Mouse (Mus musculus) layer of hippocampus, adult 11-12 months (tissue): ENCODE data around the gene 4930442H23Rik.
A peak's percentile ranks its signal among the peaks of the same experiment; 100 is the strongest.
"Not testable (repeated sequence)": the region's sequence is repeated elsewhere in the genome, so short reads cannot be mapped to it uniquely, and the experiment has no call there.

ENCODE experiments used
- DNase-seq: peaks from one replicate; pipeline ENCODE4 v3.0.0; 2022; ENCODE audit warnings: low spot score

Gene 4930442H23Rik

GRCm38 (mm10) chr10:81197305-81197704 lies 13.7 kb upstream of the 4930442H23Rik start:
- DNase-seq = no peak

- DNase-seq = no peak
Observed at GRCm38 (mm10) chr10:81196470-81197065, 12.9 kb upstream of the 4930442H23Rik start.

- no peak for DNase-seq
Observed at GRCm38 (mm10) chr10:81195300-81195699, 11.7 kb upstream of the 4930442H23Rik start.

DNA sequence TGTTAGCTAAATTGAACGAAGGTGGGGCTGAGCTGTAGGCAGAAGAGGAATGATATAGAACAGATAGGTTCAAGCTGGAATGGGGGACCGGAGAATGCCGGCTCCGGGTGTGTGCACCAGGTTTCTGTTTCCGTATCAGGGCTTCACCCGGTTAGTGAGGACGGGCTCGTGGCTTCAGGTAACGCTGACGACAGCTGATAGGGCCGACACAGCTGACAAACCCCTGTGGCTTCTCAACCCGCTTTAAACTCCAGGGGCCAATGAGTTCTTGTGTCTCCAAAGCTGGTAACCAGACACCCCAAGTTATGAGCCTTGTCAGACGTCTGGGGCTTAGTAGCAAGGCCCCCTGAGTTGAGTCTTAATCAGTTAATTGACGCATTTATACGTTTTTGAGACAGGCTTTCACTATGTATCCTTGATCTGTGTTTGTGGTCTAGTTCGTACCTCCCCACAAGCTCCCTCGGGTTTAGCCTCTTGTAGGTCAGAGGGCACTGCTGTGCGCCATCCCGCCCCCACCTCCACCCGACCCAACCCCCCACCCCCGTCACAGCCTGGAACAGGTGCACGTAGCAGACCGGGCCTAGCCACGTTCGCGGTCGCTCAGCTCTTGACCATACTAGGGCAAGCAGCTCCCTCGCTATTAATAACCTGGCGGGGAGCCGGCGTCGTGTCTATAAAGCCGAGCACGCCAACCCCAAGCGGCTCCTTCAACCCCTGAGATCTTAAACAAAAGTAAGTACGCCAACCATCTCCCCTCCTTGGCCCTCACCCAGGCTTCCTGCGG lies 10.5 kb upstream of the 4930442H23Rik start:
- DNase-seq = no peak

DNA sequence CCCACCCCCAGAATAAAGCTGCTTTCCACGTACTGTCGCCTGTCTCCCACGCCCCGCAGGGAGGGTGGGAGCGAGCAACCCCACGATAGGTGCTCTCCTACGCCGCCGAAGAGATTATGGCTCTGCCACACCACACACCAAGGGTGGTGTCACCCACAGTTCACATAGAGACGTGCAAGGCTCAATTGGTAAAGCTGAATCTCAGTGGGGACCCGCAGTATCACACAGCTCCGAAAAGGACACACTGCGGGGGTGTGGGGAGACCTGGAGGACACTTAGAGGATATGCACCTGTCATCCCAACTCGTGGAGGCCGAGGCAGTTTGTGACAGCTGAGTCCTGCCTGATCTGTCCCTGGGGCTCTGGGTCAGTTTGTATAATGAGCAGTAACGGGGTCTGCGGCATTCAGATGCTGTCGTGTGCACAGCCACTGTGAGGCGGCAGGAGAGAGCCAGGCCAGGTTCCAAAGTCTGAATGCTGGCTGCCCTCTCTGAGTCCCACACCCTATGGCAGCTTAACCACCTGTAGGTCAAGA lies 9.4 kb upstream of the 4930442H23Rik start:
- no peak for DNase-seq

DNA sequence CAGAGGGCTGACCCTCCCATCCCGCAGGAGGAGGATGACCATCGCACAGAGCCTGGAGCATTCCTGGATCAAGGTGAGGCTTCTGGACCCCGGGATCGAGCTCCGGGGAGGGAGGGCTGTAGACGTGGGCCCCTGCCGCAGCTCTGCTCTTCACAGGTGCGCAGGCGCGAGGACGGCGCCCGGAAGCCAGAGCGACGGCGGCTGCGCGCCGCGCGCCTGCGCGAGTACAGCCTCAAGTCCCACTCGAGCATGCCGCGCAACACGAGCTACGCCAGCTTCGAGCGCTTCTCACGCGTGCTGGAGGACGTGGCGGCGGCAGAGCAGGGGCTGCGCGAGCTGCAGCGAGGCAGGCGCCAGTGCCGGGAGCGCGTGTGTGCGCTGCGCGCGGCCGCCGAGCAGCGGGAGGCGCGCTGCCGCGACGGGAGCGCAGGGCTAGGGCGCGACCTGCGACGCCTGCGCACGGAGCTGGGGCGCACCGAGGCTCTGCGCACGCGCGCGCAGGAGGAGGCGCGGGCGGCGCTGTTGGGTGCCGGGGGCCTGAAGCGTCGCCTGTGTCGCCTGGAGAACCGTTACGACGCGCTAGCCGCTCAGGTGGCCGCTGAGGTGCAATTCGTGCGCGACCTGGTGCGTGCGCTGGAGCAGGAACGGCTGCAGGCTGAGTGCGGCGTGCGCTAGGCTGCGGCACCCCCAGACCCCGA lies 8.8 kb upstream of the 4930442H23Rik start:
- peak; percentile 89 for DNase-seq

DNA sequence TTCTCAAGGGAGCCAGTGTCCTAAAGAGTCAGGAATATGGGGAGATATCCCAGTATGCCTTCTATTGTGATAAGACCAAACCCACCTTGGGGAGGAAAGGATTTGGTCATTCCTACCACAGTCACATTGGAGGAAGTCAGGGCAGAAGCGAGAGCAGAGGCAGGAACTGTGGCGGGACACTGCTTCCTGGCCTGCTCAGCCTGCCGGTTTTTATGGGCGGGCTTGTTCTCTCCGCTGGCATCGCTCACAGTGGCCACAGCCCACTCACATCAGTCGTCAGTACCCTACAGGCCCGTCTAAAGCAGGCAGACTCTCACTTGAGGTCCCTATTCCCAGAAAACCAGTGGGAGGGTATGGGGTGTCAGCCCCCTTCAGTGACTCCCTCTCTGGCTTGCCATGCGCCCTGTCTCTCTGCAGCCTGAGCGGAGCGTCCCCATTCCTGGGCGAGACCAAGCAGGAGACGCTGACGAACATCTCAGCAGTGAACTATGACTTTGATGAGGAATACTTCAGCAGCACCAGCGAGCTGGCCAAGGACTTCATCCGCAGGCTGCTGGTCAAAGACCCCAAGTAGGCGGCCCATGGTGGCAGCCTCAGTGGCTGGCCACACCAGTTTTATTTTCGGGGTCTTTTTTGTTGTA lies 7.8 kb upstream of the 4930442H23Rik start:
- DNase-seq = no peak

DNA sequence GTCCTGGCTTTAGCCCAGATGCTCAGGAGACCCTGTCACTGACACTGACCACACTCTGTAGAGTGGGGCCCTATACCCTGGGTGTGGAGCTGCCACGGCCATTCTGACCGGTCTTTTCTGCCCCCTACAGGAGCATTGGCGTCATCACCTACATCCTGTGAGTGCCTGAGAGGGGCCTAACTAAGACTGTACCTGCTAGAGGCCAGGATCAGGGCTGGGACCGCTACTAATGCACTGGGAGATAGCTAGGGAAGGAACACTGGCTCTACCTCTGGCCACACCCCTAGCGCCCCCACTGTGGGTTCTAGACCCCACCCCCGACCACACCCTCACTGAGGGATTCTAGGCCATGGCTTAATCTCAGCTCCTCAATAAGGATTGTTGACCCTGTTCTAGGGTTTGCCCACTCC lies 7.3 kb upstream of the 4930442H23Rik start:
- DNase-seq = no peak

- no peak for DNase-seq
Observed at GRCm38 (mm10) chr10:81190236-81190911, 6.7 kb upstream of the 4930442H23Rik start.

- DNase-seq = no peak
Observed at GRCm38 (mm10) chr10:81189821-81190220, 6.2 kb upstream of the 4930442H23Rik start.

DNA sequence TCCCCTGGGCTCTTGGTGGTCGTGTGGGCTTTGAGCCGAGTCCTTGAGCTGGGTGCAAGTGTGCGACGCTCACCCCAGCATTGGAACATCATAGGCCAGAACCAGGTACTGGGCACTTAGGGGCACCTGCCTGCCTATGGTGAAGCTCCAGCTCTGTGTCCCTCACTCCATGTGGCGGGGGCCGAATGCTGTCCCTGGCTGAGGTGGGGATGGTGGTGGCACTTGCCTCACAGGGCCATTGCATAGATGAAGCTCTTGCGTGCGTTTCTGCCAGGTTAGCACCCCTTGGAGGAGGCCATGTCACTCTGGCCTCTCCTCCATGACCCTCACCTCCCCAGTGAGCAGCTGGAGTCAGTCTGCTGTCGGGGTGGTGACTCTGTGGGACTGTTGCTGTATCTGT lies 3.5 kb upstream of the 4930442H23Rik start:
- DNase-seq = no peak

DNA sequence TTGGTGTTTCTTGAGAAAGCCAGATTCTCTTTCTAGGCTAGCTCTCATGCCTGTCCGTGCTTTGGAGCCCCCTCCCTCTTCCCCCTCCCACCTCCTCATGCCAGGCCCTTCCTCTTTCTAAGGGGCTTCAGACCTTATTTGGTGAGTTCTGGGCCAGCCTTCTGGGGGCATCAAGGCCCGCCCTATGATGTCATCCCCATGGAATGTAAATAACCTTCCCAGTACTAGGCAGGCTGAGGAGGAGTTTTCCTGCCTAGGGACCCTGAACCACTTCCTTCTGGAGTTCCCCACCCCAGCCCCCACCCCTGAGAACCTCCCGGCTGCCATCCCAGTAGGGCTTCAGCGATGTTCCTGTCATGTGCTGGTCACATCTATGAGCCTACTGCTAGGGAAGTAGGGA lies 1.1 kb upstream of the 4930442H23Rik start:
- no peak for DNase-seq

- DNase-seq = peak; percentile 98
Observed at GRCm38 (mm10) chr10:81182336-81183333, 1.0 kb downstream of the 4930442H23Rik start, which contains the start of gene Dapk3. Gene Dapk3, plus strand, starts transcription at chr10:81183005.

- not testable (repeated sequence) for DNase-seq
Observed at GRCm38 (mm10) chr10:81181860-81182259, 1.8 kb downstream of the 4930442H23Rik start.

- DNase-seq = no peak
Observed at GRCm38 (mm10) chr10:81180946-81181345, 2.7 kb downstream of the 4930442H23Rik start.

DNA sequence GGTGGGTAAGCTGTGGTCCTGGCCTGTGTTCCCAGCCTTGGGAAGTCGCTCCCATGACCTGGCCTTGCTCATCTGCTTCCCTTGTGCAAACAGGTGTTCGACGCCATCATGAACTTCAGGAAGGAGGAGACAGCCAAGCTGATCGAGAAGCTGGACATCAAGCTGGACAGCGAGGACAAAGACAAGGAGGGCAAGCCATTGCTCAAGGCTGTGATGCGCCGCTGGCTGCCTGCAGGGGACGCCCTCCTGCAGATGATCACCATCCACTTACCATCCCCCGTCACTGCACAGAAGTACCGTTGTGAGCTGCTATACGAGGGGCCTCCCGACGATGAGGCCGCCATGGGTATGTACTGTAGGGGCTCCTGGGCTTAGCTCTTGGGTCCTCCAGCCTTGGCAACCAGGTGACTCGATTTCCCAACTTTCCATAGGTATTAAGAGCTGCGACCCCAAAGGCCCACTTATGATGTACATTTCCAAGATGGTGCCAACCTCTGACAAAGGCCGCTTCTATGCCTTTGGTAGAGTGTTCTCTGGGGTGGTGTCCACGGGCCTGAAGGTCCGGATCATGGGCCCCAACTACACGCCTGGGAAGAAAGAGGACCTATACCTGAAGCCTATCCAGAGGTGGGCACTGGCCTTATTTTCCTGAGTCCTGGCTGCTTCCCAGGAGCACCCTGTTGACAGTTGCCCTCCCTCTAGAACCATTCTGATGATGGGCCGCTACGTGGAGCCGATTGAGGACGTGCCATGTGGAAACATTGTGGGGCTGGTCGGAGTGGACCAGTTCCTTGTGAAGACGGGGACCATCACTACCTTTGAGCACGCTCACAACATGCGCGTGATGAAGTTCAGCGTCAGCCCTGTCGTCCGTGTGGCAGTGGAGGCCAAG lies 4.0 kb downstream of the 4930442H23Rik start:
- no peak for DNase-seq

GRCm38 (mm10) chr10:81178927-81179326 lies 4.7 kb downstream of the 4930442H23Rik start:
- DNase-seq = no peak

DNA sequence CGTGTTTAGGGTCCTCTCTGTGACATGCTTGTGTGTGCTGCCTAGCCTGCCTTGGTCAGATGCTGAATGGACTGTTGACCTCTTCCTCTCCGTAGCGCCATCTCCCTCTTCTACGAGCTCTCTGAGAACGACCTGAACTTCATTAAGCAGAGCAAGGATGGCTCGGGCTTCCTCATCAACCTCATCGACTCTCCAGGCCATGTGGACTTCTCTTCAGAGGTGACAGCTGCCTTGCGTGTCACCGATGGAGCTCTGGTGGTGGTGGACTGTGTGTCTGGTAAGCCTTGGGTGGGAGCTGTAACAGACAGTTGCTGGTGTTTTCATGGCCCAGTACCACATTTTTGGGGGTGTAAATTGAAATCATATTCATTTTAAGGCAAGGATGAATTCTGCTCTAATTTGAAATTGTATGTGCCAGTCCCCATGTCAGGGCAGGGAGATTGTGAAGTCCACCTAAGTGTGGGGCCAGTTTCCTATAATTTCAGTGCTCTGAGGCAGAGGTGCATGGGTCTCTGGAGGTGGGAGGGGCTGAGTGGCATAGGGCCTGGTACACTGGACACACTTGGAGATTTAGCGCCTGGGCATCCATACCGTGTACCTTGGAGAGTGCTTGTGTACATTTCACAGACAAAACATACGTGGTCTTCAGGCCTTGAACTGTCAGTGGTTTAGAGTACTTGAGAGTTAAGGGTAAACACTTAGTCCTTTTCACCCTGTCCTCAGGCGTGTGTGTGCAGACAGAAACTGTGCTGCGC lies 5.5 kb downstream of the 4930442H23Rik start:
- DNase-seq = no peak
